Mouse (Mus musculus): ENCODE results near the gene Chd6.
"Not testable (repeated sequence)": the region's sequence is repeated elsewhere in the genome, so short reads cannot be mapped to it uniquely, and the experiment has no call there.

Gene Chd6

GRCm38 (mm10) chr2:160987503-160987902 lies 121.4 kb downstream of the Chd6 start:
- no peak for DNase-seq (ENCODE audit: low read depth, low spot score)

GRCm38 (mm10) chr2:160982636-160983035 lies 126.2 kb downstream of the Chd6 start:
- DNase-seq (ENCODE audit: low read depth, low spot score): no peak

- no peak for DNase-seq (ENCODE audit: low read depth, low spot score)
These were observed 127.1 kb downstream of the Chd6 start for GRCm38 (mm10) chr2:160981791-160982190.

- DNase-seq (ENCODE audit: low read depth, low spot score): no peak
These were observed 130.2 kb downstream of the Chd6 start for GRCm38 (mm10) chr2:160978651-160979050.

GRCm38 (mm10) chr2:160977248-160977647 lies 131.6 kb downstream of the Chd6 start:
- DNase-seq (ENCODE audit: low read depth, low spot score): no peak

GRCm38 (mm10) chr2:160973648-160974215 lies 135.1 kb downstream of the Chd6 start:
- no peak for DNase-seq (ENCODE audit: low read depth, low spot score)

- no peak for DNase-seq (ENCODE audit: low read depth, low spot score)
These were observed 136.6 kb downstream of the Chd6 start for GRCm38 (mm10) chr2:160972103-160972792.

GRCm38 (mm10) chr2:160962149-160962548 lies 146.7 kb downstream of the Chd6 start:
- DNase-seq (ENCODE audit: low read depth, low spot score): no peak

GRCm38 (mm10) chr2:160960956-160961646 lies 147.8 kb downstream of the Chd6 start:
- DNase-seq (ENCODE audit: low read depth, low spot score): no peak

GRCm38 (mm10) chr2:160959901-160960300 lies 149.0 kb downstream of the Chd6 start:
- no peak for DNase-seq (ENCODE audit: low read depth, low spot score)

- no peak for DNase-seq (ENCODE audit: low read depth, low spot score)
These were observed 150.1 kb downstream of the Chd6 start for GRCm38 (mm10) chr2:160958737-160959136.

GRCm38 (mm10) chr2:160957801-160958200 lies 151.1 kb downstream of the Chd6 start:
- not testable (repeated sequence) for DNase-seq (ENCODE audit: low read depth, low spot score)

- not testable (repeated sequence) for DNase-seq (ENCODE audit: low read depth, low spot score)
These were observed 151.6 kb downstream of the Chd6 start for GRCm38 (mm10) chr2:160957307-160957706.

- DNase-seq (ENCODE audit: low read depth, low spot score): no peak
These were observed 153.5 kb downstream of the Chd6 start for GRCm38 (mm10) chr2:160955331-160955730.

GRCm38 (mm10) chr2:160954541-160954940 lies 154.3 kb downstream of the Chd6 start:
- DNase-seq (ENCODE audit: low read depth, low spot score): no peak

GRCm38 (mm10) chr2:160953131-160953873 lies 155.6 kb downstream of the Chd6 start:
- DNase-seq (ENCODE audit: low read depth, low spot score): no peak

- no peak for DNase-seq (ENCODE audit: low read depth, low spot score)
These were observed 157.3 kb downstream of the Chd6 start for GRCm38 (mm10) chr2:160951595-160951994.

- no peak for DNase-seq (ENCODE audit: low read depth, low spot score)
These were observed 166.4 kb downstream of the Chd6 start for GRCm38 (mm10) chr2:160942443-160942842.

GRCm38 (mm10) chr2:160940930-160941709 lies 167.8 kb downstream of the Chd6 start:
- no peak for DNase-seq (ENCODE audit: low read depth, low spot score)

GRCm38 (mm10) chr2:160934451-160934850 lies 174.4 kb downstream of the Chd6 start:
- no peak for DNase-seq (ENCODE audit: low read depth, low spot score)

- DNase-seq (ENCODE audit: low read depth, low spot score): no peak
These were observed 175.0 kb downstream of the Chd6 start for GRCm38 (mm10) chr2:160933890-160934289.
